Mouse (Mus musculus) skeletal muscle tissue, postnatal 0 days (tissue): Measurements from ENCODE around the gene Ccdc62. TPM values are rescaled to one million over a fixed set of nuclear protein-coding genes. Genes with fewer than 3 reads are reported as not detected.

Experiments used
- microRNA-seq, 2 experiments: library from miRNA; unstranded; fragments of <30 nt; microRNA quantifications; one replicate each; pipeline ENCODE4; 2016
- polyA plus RNA-seq: library from polyadenylated mRNA; unstranded; fragments of >200 nt; fragmentation: Nextera tagmentation; extraction: Ambion mirVana; gene quantifications from 2 replicates; pipeline ENCODE4 v1.2.1, GENCODE M21; 2015

Gene Ccdc62
- 5.2 and 5.5 TPM in 2 replicates for polyA plus RNA-seq

DNA sequence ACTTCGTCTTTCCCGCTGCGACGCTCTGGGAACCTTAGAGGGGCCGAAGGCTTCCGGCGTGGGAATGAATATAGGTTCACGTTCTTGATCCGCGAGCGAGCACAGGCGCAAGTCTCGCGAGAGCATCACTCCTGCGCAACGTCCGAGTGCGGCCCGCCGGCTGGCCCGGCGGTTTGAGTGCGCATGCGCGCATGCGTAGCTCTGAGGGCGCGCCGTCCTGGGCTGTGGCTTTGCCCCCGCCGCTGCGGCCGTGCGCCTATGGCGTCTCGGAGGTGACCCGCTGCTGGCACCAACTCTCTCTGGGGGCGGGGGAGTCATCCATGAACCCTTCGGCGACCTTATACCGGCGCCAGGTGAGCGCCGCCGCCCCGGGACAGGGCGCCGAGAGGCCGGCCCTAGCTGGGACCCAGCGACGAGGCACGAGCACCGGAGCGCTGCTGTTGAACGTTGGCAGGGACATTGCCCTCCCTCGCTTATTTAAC lies at the start of gene Ccdc62:
Ccdc62 (plus strand) TSS at position 172 of the 482 bp plus-strand sequence.

DNA sequence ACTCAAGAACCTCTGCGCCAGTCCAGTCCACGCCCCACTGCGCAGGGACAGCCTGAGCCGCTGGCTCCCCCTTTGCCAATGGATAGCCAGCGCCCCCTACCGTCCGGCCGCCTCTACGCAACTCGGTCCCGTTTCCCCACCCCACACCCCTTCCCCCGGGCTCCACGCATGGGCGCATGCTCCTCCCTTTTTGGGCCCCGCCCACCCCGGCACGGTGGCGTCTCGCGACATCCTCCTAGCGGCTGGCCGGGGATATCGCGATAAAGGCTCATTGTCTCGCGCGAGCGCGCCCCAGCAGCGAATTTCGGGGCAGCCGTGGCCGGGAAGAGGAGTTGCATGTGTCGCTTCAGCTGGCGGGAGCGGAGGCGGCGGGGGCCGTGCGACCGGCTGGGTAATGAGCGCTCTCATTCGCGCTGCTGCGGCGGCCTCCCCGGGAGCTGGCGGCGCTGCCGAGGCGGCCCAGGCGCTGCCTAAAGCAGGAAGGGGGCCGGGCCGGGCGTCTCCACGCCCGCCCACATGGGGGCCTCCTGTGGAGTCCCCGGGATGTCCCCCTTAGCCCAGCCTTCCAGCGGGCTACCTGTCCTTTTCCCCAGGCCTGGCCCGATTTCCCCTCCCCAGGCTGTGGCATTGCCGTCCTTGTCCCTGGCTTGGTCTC lies 23.4 kb upstream of the Ccdc62 start, which contains the start of gene Denr:
Denr (plus strand) TSS at position 200 of the 655 bp plus-strand sequence.

DNA sequence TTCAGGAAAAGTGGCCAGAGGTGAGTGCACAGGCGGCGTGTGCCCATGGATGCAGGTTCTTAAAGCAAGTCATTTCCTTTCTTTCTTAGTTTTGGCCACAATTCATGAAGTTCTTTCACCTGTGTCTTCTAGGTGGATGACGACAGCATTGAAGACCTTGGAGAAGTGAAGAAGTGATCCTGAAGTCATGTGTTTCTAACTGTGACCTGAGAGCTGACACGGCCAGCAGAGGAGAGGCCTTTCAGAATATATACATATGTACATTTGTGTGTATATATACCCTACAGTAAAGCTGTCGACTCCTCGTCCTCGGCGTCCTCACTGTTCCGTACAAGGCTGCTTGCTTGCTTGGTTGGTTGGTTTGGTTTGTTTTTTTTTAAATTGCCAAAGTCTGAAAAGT lies 3.4 kb upstream of the Ccdc62 start, which contains the start of gene Gm43518:
Gm43518 (plus strand) TSS at position 301 of the 400 bp plus-strand sequence.

DNA sequence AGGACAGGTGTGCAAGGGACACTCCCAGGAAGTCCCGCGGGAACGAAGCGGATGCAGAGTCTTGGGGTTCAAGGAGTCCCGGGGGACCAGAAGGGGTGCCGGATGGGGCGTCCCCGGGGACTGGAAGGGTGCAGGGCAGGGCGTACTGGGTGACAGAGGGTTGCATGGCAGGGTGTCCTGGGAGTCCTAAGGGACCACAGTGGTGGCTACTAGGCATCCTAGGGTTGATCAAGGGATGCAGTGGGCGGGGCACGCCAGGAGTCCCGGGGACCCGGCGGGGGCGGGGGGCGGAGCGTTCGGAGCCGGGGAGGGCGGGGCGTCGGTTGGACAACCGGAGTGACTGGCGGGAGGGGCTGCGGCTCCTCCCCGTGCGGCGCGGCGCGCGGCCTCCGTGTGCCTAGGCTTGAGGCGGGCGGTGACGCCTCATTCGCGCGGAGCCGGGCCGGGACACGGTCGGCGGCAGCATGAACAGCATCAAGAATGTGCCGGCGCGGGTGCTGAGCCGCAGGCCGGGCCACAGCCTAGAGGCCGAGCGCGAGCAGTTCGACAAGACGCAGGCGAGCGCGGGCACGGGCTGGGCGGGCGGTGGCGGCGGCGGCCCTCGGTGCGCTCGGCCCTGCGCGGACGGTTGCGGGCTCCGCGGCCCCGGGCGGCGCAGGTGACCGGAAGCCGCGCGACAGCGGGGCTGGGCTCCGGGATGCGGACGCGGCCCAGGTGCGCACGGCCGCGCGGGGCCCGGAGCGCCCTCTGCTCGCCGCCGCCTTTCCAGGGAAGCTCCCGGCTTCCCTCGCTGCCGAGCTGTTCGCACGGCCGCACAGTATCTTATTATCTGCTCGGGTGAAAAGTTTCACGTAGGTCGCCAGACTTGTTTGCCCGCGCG lies 43.1 kb downstream of the Ccdc62 start, which contains the start of gene Hip1r:
Hip1r (plus strand) TSS at position 330 of the 880 bp plus-strand sequence.

Small RNAs within 50 kb of the gene (microRNA-seq; reads per million reads assigned to microRNA genes)
- 0 to 0.42 reads per million in 2 experiments for gene Mir7032

Other genes with a start within 250 kb of the Ccdc62 start
- gene Clip1, start 246.1 kb upstream of the Ccdc62 start, polyA plus RNA-seq, result 45.1 and 46.2 TPM in 2 replicates
- 33.6 and 33.9 TPM in 2 replicates for gene Zcchc8, start 209.6 kb upstream of the Ccdc62 start, polyA plus RNA-seq
- 71.3 and 79.7 TPM in 2 replicates for gene Rsrc2, start 181.3 kb upstream of the Ccdc62 start, polyA plus RNA-seq
- gene Kntc1, start 181.0 kb upstream of the Ccdc62 start, polyA plus RNA-seq, result 4.9 and 6.2 TPM in 2 replicates
- gene Hcar2, start 65.2 kb upstream of the Ccdc62 start, polyA plus RNA-seq, result 2.0 and 14.0 TPM in 2 replicates
- 0.99 and 6.7 TPM in 2 replicates for gene Hcar1, start 50.7 kb upstream of the Ccdc62 start, polyA plus RNA-seq
- gene Denr, start 23.5 kb upstream of the Ccdc62 start, polyA plus RNA-seq, result 102 and 133 TPM in 2 replicates
- gene Gm43518, start 3.3 kb upstream of the Ccdc62 start, polyA plus RNA-seq, result 0.66 and 1.0 TPM in 2 replicates
- 1.5 and 1.8 TPM in 2 replicates for gene Hip1r, start 42.9 kb downstream of the Ccdc62 start, polyA plus RNA-seq
- 19.5 and 20.9 TPM in 2 replicates for gene Vps37b, start 101.6 kb downstream of the Ccdc62 start, polyA plus RNA-seq
- gene Abcb9, start 165.1 kb downstream of the Ccdc62 start, polyA plus RNA-seq, result 2.9 and 3.6 TPM in 2 replicates
- gene Ogfod2, start 181.6 kb downstream of the Ccdc62 start, polyA plus RNA-seq, result 11.4 and 13.7 TPM in 2 replicates
- gene Arl6ip4, start 185.4 kb downstream of the Ccdc62 start, polyA plus RNA-seq, result 80.7 and 91.8 TPM in 2 replicates